Mouse (Mus musculus): Measurements from ENCODE around the gene Auts2.

The Auts2 gene

DNA sequence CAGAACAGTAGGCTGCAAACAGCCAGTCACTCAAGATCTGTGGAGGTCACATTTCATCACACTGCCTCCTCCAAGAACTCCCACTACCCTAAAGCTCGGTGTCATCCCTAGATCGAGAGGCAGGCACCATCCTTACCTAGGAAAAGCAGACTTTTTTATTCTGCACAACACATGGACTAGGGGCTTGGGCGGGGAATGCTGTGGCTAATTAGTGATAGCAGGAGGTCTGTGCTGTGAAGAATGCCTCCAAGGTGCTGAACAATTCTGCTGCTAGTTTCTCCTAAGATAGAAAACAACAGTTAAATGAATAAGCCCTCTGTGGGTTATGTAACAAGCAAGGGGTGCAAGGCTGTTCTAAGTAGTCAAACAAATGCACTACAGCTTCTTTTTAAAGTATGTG lies 717.7 kb downstream of the Auts2 start:
- DNase-seq: no peak

- DNase-seq: no peak
These were observed 718.8 kb downstream of the Auts2 start for GRCm38 (mm10) chr5:131824197-131824991.

GRCm38 (mm10) chr5:131821461-131821860 lies 721.7 kb downstream of the Auts2 start:
- DNase-seq: no peak

DNA sequence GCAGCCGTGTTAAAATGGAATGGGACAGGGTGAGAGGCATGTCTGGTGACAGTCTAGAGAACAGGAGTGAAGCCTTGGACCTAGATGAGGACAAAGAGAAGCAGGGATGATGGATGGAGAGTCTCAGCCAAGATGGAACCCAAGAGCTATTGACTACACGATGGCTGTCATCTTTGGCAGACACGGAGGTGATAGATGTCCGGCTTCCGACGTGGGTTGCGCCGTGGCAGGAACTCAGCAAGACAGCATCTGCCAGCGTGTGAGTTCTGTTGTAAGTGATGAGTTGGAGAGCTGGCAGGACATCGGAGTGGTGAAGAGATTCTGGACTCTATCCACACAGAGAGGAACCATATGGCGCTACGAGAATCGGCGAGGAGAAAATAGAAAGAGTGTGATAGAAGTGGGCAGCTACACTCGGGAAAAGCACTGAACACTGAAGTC lies 723.9 kb downstream of the Auts2 start:
- no peak for DNase-seq

DNA sequence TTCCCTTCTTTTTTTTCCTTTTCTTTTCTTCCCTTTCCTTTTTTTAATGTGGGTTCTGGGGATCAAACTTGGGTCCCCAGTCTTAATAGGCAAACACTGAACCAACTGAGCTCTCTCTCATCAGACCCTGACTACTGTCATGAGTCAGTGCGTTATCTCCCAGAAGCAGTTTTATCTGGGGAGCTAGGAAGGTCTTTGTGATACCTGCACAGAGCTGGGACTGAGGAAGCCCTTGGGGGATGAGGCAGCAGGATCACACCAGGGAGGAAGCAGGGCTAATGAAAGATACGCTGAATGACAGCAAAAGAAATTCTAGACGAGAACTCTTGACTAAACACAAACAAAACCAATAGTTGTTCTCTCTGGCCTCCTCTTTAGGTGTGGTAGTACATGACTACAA lies 727.6 kb downstream of the Auts2 start:
- DNase-seq: no peak

DNA sequence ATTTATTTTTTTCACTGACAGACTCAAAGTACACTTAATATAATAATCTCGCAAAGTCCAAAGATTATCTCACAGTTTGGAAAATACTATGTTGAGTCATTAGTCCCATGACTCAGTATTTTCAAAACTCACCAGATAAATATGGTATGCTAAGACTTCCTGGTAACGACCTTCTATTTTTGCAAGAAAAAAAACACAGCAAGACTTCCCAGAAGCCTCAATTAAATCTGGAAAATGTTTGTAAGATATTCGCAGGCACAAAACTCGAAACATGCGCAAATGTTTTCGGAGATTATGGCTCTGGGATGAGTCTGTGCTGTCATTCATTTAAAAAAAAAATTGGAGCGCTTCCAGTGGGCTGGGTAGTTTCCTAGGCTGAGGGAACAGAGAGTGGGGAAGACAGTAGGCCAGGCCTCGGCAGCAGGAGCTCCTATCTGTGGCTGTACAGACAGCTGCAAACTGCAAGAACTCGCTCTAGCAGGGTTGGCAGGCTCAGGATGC lies 728.6 kb downstream of the Auts2 start:
- DNase-seq: no peak

GRCm38 (mm10) chr5:131813952-131814502 lies 729.1 kb downstream of the Auts2 start:
- DNase-seq: no peak

DNA sequence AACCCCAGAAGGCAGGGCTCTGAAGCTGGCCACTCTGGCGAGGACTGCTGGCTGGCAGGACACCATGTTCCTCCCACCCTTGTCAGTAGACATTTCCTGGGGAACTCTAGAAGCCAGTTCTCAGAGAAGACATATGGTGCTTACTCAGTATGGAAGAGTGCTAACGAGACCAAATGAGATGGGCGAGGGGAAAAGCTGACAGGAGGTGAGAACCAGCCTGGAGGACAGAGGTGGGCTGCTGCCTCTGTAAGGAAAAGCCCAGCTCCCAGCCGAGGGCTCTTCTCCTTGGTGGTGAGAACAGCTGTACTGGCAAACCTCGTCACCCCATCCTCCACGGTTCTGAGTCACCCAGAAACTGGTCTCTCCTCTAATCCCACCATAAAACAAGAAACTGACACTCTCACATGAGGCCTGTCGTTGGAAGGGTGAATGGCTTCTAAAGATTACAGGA lies 729.8 kb downstream of the Auts2 start:
- no peak for DNase-seq

DNA sequence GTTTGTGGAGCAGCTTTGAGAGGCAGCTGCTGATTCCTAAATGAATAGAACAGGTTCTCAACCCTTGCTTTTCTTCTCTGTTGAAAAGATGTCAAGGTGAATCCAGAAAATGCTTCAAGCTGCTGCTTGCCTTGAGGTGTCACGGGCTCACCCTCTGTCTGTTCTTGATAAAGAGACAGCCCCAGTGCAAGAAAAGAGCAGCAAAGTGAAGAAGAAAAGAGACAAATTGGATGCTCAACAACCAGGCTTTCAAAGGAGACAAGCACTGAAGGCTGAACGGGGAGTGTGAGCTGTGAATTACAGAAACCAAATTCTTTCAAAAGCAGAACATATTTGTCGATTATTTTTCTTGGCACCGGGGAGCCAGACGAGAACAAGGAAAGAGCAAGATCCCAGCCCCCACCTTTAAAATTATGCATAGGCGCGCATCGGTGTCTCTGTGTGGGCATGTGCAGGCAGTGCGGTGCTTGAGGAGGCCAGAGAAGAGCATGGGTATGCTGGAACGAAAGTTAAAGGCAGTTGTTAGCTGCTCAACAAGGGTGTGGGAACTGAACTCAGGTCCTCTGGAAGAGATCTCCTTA lies 730.6 kb downstream of the Auts2 start:
- DNase-seq: no peak

DNA sequence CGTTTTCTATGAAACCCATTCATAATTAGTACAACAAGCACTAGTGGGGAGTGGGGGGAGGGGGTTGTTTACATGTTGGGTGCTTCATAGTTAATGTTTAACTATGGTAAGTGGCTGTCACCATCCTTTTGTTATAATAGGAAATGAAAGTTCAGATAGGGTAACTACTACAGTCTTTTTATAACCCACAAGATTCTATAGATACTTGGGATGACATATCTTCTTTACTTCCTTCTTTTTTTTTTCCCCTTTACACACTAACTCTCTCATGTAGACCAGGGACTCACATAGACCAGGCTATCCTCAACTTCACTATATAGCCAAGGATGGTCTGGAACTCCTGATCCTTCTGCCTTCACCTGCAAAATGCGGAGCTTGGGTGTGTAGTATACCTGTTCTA lies 736.8 kb downstream of the Auts2 start:
- no peak for DNase-seq

GRCm38 (mm10) chr5:131805277-131805676 lies 737.9 kb downstream of the Auts2 start:
- DNase-seq: no peak

DNA sequence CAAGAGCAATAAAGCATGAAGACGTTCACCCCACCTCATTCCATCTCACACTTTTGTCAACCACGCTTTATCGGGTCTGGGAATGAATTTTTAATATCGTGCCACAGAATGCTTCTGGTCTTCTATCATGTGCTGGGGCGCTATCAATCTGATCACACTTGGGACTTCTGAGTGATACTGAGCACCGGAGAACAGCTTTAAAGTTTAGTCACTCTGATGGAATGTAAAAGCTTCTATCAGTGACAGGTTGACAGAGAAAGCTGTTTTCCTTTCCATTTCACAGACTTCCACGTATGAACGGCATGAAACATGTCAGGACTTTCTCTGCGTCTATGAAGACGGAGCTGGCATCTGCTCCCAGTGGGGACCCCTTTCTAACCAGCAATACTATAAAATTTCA lies 739.5 kb downstream of the Auts2 start:
- DNase-seq: no peak

DNA sequence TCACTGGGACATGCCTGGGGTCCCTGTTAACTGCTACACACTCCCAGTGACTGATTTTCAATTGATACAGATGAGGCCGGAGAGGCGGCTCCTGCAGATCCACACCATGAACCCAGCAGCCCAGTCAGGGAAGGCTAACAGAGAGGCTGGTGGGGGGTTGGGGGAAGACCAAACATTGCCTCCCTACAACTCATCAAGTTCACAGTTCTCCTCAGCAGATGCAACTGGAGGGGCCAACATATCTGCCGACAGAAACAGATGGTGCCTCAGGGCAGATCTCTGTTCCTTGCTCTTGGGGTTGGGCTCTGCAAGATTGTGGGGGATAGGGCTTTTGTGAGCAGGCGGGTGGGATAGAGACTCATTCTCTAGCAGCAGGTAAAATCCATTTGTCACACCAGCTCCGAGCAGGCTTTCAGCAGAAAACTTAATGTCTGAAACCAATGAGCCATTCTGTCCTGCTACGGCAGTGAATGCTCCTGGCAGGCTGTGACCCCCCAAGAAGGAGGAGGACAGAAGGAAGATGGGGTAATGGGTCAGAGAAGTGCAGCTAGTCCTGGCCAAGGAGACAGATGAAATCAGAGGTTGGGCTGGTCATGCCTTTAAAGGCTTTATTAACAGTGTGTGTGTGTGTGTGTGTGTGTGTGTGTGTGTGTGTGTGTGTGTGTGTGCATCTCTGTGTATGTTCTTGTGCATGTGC lies 740.7 kb downstream of the Auts2 start:
- DNase-seq: no peak

GRCm38 (mm10) chr5:131801924-131802323 lies 741.2 kb downstream of the Auts2 start:
- DNase-seq: no peak

DNA sequence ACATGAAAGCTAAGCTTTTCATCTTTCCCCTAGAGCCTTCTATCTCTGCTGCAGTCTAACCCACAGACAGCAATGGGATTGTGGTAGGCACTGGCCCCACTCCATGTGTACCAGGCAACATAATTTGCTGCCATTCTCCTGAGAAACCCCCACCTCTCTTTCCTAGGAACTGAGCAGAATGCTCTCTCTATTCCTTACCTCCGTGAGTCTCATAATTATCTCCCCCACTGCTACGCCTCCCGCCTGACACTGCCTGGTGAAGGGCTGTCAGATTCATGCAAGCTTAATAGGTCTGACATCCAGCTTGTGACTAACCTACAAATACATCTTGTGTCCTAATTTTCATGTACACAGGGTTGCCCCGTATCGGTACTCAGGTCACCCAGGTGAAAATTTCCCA lies 744.8 kb downstream of the Auts2 start:
- DNase-seq: no peak

DNA sequence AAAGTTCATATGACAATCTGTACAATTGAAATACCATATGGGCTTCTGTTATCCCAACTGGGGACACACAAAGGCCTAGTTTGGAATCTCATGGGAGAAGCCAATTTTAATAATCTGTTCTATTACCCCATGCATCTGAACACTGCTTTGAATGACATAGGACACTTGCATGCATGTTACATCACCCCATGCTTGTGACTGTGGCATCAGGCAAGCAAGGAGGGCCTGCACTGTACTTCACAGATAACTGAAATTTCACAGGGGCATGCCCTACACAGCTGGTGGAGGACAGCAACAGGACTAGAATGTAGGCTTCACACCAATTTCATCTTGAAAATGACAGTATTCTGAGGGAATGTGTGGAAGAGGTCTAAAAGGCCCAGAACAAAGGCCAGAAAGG lies 746.1 kb downstream of the Auts2 start:
- no peak for DNase-seq

- no peak for DNase-seq
These were observed 748.6 kb downstream of the Auts2 start for GRCm38 (mm10) chr5:131794411-131795133.

DNA sequence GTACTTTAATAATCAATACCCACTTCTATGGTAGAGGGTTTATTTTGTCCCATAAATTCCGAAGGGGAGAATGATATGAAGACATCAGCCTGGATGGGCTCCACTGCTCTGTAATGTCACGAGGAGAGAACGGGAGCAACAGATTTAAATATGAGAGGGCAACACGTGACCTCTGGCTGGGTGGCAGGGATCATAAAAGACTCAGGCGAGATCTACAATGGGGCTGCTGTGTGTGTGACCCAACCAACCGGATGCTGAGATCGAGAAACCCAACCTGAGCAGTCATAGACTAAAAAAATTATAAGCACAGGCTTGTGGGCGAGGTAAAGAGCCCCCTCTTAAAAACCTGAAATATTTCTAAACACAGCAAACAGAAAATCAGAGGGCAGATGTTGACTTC lies 753.5 kb downstream of the Auts2 start:
- no peak for DNase-seq

- DNase-seq: no peak
These were observed 755.1 kb downstream of the Auts2 start for GRCm38 (mm10) chr5:131788008-131788407.

DNA sequence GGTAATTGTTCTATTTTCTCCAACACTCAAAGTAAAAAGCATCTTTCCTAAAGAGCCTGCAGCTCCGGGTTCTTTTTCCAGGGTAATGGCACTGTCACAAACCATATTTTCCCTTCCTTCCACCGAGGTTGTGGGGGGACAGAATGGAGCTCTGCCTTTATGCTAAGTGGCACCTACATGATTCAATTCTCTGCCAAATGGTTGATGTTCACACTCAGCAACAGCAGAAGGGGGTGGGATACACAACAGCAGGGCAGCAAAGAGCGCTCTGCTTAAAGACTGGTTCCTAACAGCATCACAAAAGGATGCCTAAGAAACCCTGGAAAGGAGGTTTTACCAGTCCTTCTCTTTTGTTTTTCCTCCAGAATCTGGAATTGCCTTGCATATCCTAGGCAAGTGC lies 759.9 kb downstream of the Auts2 start:
- no peak for DNase-seq

DNA sequence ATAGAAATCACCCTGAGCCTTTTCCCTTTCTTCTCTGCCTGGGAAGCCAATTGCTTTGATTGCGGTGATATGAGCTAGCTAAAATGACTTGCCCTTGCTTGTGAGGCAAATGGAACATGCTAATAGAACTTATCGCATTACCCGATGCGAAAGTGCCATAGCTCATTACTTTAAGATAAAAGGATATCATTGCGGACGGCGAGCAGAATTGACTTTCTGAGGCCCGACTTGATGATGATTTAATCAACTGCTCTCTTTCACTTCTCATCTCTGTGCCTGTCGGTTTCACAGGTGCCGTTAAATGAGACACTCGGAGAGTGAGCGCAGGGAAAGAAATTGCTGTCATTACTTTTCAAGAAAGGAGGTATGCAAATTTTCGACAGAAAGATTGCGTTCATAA lies 762.1 kb downstream of the Auts2 start:
- DNase-seq: no peak

DNA sequence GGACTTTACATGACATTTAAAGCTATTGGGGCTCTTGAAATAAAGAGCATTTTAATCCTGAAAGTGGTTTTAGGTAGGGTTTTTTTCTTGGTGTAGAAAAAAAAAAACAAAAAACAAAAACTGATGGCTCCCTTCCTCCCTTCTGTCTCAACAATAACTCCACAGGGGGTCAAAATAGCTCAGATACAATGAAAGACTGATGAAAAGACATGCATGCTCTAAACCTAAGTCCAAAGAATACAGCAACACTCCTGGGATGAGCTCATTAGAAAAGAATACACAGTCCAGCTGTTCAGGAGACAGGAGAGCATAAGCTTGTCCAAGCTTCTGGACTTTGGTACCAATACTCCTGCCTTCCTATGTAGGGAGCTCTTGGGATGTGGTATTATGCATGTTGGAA lies 764.0 kb downstream of the Auts2 start:
- no peak for DNase-seq

DNA sequence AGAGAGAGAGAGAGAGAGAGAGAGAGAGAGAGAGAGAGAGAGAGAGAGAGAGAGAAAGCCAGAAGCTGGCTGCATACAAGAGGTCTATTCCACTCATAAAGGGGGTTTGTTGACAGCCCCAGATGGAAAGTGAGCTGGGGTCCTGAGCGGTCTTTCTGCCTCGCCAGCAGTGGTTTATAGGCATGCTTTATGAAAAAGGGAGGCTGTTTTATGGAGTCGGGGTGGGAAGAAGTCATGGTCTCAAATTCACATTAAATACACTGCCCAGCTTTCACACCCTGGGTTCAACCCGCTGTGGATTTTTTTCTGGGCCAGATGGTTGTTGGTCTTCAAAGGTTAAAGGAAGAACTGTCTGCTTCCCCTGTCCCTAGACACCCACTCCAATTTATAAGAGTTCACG lies 767.5 kb downstream of the Auts2 start:
- DNase-seq: no peak

All from spleen, adult 18-20 months (tissue).